Mouse (Mus musculus): Measurements from ENCODE around the gene Olfr750. TPM values are rescaled to one million over a fixed set of nuclear protein-coding genes. Genes with fewer than 3 reads are reported as not detected.

The Olfr750 gene
- polyA plus RNA-seq, 1 experiment from 2014 or later = not detected

- WGBS = 83% methylated on average over 5 of the region's 5 CpGs
- ATAC-seq (ENCODE audit: low FRiP score) = no peak
- no peaks in the 10 kb centered on the region for H3K36me3 ChIP-seq
Observed at GRCm38 (mm10) chr14:51094096-51094875, 20.1 kb upstream of the Olfr750 start.

GRCm38 (mm10) chr14:51093496-51093895 lies 19.3 kb upstream of the Olfr750 start:
- no peak overlapping the region for H3K4me2 ChIP-seq
- H3K27ac ChIP-seq = no peak overlapping the region
- H3K36me3 ChIP-seq = no peaks in the 10 kb centered on the region
- H3K9ac ChIP-seq = no peak overlapping the region
- 0 out of 2 replicates have a peak, but pooled peaks cover 9% of the 10 kb centered on the region for H3K4me1 ChIP-seq (replicated peaks)
- no peak overlapping the region for H3K4me3 ChIP-seq
- ATAC-seq (ENCODE audit: low FRiP score) = no peak
- no peaks in the 10 kb centered on the region for H3K9me3 ChIP-seq
- WGBS = 38% methylated on average over 3 of the region's 3 CpGs
- H3K27me3 ChIP-seq = no peaks in the 10 kb centered on the region

More at GRCm38 (mm10) chr14:51094096-51094875, 20.1 kb upstream of the Olfr750 start:
- no peaks in the 10 kb centered on the region for H3K9me3 ChIP-seq
- H3K27me3 ChIP-seq = no peaks in the 10 kb centered on the region
- 0 out of 2 replicates have a peak, but pooled peaks cover 3% of the 10 kb centered on the region for H3K4me1 ChIP-seq (replicated peaks)
- H3K9ac ChIP-seq = no peak overlapping the region
- no peak overlapping the region for H3K27ac ChIP-seq
- no peak overlapping the region for H3K4me3 ChIP-seq
- H3K4me2 ChIP-seq = no peak overlapping the region

GRCm38 (mm10) chr14:51092073-51092620 lies 17.9 kb upstream of the Olfr750 start:
- 60% methylated on average over 8 of the region's 8 CpGs for WGBS
- no peaks in the 10 kb centered on the region for H3K36me3 ChIP-seq
- no peak overlapping the region for H3K27ac ChIP-seq
- H3K4me3 ChIP-seq = peak overlapping the region; percentile 63; the same call in 1 of the 2 replicates
- H3K9ac ChIP-seq = no peak overlapping the region
- peak overlapping the region; percentile 82 for H3K4me2 ChIP-seq
- H3K9me3 ChIP-seq = no peaks in the 10 kb centered on the region
- no peaks in the 10 kb centered on the region for H3K27me3 ChIP-seq
- no peak for ATAC-seq (ENCODE audit: low FRiP score)
- peaks cover 13% of the 10 kb centered on the region; the same call in 1 of the 2 replicates for H3K4me1 ChIP-seq (replicated peaks)

DNA sequence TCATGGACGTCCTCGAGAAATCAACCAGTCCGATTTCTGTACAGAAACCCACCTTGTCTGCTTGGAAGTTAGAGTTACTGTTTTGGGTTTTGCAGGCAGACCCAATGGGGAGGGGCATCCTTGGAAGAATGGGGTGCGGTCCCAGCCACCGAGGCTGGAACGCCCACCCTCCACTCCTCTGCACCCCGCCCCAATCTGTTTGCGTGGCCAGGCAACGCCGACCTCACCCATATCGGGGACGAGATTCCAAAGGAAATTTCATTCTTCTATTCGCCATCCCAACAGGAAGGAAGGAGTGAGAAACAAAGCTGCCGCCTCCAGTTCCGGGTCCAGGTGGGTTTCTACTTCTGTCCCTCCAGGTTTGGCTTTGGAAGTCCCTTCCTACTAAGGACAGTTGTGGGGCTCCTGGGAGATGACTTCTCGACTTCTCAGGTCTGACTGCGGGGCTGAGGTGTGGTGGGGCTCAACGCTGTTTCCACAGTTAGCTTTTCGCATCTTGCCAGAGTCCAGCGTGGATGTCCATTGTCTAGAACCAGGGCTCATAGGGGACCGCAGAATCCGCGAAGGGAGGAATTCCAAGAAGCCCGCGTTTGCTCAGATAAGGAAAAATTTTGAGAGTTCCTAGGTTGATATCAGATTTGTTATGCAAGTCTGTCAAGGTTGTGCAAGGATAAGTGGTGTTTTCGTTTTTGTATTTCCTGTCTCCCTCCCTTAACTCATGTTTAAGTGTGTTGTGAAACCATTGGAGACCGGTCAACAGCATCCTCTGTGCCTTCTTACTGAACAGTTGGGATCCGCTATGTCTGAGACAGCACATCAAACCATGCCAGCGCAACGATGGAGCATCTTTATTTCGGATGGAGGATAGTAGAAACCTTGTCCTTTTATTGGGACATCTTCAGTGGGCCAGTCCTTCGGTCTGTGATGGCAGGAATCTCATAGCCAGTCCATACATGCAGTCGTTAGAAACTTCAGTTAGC lies 17.0 kb upstream of the Olfr750 start, which contains the start of the genes Rnase4 and Ang:
TSS of gene Rnase4 (plus strand) at position 157 of the 980 bp plus-strand sequence.
TSS of gene Ang (plus strand) at position 230 of the 980 bp plus-strand sequence.
- Histone ChIP-seq H3K36me3 (no peaks in the 10 kb centered on the region), H3K27ac (peak within 1 kb of the TSS; percentile 76), H3K4me3 (peak within 1 kb of the TSS; percentile 63), H3K27me3 (0 out of 2 replicates have a peak, but pooled peaks cover 6% of the 10 kb centered on the region), H3K9ac (peak within 1 kb of the TSS; percentile 68), H3K9me3 (no peaks in the 10 kb centered on the region), H3K4me2 (peak within 1 kb of the TSS; percentile 82), H3K4me1 (replicated peaks) (peaks cover 13% of the 10 kb centered on the region; the same call in 1 of the 2 replicates)
- ATAC-seq (ENCODE audit: low FRiP score) = peak; percentile 25; the same call in 1 of the 2 replicates
- WGBS = 9% methylated on average over 33 of the region's 33 CpGs

- Histone ChIP-seq H3K4me3 (peak overlapping the region; percentile 63), H3K4me2 (peak overlapping the region; percentile 82), H3K36me3 (no peaks in the 10 kb centered on the region), H3K4me1 (replicated peaks) (peaks cover 13% of the 10 kb centered on the region; the same call in 1 of the 2 replicates), H3K9me3 (no peaks in the 10 kb centered on the region), H3K27ac (peak overlapping the region; percentile 76), H3K9ac (peak overlapping the region; percentile 68), H3K27me3 (0 out of 2 replicates have a peak, but pooled peaks cover 8% of the 10 kb centered on the region)
- WGBS = 1% methylated on average over 27 of the region's 27 CpGs
- ATAC-seq (ENCODE audit: low FRiP score) = peak; percentile 52
Observed at GRCm38 (mm10) chr14:51090077-51090781, 16.0 kb upstream of the Olfr750 start.

- Histone ChIP-seq H3K36me3 (no peaks in the 10 kb centered on the region), H3K4me2 (peak overlapping the region; percentile 82), H3K4me1 (replicated peaks) (peaks cover 13% of the 10 kb centered on the region; the same call in 1 of the 2 replicates), H3K9ac (peak overlapping the region; percentile 68), H3K9me3 (no peaks in the 10 kb centered on the region), H3K27ac (peak overlapping the region; percentile 76), H3K4me3 (peak overlapping the region; percentile 63), H3K27me3 (peaks cover 13% of the 10 kb centered on the region; the same call in 1 of the 2 replicates)
- WGBS = under 1% methylated on average over 15 of the region's 15 CpGs
- no peak for ATAC-seq (ENCODE audit: low FRiP score)
Observed at GRCm38 (mm10) chr14:51089674-51090076, 15.4 kb upstream of the Olfr750 start.

GRCm38 (mm10) chr14:51088970-51089673 lies 14.9 kb upstream of the Olfr750 start:
- under 1% methylated on average over 34 of the region's 34 CpGs for WGBS
- peak; percentile 95 for ATAC-seq (ENCODE audit: low FRiP score)
- peaks cover 19% of the 10 kb centered on the region for H3K27me3 ChIP-seq
- H3K27ac ChIP-seq = peak overlapping the region; percentile 76
- peak overlapping the region; percentile 71 for H3K9ac ChIP-seq
- H3K36me3 ChIP-seq = no peaks in the 10 kb centered on the region
- H3K4me2 ChIP-seq = peak overlapping the region; percentile 82
- peaks cover 13% of the 10 kb centered on the region; the same call in 1 of the 2 replicates for H3K4me1 ChIP-seq (replicated peaks)
- no peaks in the 10 kb centered on the region for H3K9me3 ChIP-seq
- peak overlapping the region; percentile 63 for H3K4me3 ChIP-seq

- H3K4me2 ChIP-seq = peak overlapping the region; percentile 82
- H3K4me3 ChIP-seq = peak overlapping the region; percentile 63
- peak overlapping the region; percentile 71 for H3K9ac ChIP-seq
- H3K4me1 ChIP-seq (replicated peaks) = peaks cover 20% of the 10 kb centered on the region
- peaks cover 26% of the 10 kb centered on the region for H3K27me3 ChIP-seq
- H3K27ac ChIP-seq = peak overlapping the region; percentile 76
- H3K36me3 ChIP-seq = no peaks in the 10 kb centered on the region
- under 1% methylated on average over 23 of the region's 23 CpGs for WGBS
- H3K9me3 ChIP-seq = no peaks in the 10 kb centered on the region
- ATAC-seq (ENCODE audit: low FRiP score) = peak; percentile 23
Observed at GRCm38 (mm10) chr14:51088166-51088969, 14.1 kb upstream of the Olfr750 start.

DNA sequence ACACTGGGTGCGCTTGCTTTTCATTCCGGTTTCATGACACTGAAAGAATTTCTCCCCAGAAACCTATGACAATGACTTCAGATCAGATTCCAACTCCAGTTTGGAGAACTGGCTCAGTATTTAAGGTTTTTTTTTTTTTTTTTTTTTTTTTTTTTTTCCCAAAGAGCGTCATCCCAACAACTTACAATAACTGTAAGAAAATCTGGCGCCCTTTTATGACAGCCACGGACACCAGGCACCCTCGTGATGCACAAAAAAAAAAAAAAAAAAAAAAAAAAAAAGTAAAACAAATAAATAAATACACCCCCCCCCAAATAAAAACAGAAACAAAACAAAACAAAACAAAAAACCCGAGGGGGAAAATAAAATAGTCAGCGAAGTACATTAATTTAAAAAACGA lies 13.5 kb upstream of the Olfr750 start:
- 11% methylated on average over 9 of the region's 9 CpGs for WGBS
- no peak for ATAC-seq (ENCODE audit: low FRiP score)
- peaks cover 26% of the 10 kb centered on the region for H3K4me1 ChIP-seq (replicated peaks)
- H3K9ac ChIP-seq = peak overlapping the region; percentile 58
- no peak overlapping the region for H3K27ac ChIP-seq
- no peaks in the 10 kb centered on the region for H3K9me3 ChIP-seq
- no peaks in the 10 kb centered on the region for H3K36me3 ChIP-seq
- H3K27me3 ChIP-seq = peaks cover 32% of the 10 kb centered on the region
- H3K4me2 ChIP-seq = peak overlapping the region; percentile 82
- peak overlapping the region; percentile 63 for H3K4me3 ChIP-seq

DNA sequence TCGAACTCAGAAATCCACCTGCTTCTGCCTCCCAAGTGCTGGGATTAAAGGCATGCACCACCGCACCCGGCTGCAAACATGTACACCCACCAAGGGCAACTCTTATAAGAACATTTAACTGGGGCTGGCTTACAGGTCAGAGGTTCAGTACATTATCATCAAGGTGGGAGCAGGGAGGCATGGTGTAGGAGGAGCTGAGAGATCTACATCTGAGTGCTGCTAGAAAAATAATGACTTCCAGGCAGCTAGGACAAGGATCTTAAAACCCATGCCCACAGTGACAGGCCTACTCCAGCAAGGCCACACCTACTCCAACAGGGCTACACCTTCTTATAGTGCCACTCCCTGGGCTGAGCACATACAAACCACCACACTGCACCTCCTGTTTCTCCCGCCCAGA lies 11.7 kb upstream of the Olfr750 start:
- peaks cover 27% of the 10 kb centered on the region for H3K4me1 ChIP-seq (replicated peaks)
- 81% methylated on average over 4 of the region's 4 CpGs for WGBS
- no peaks in the 10 kb centered on the region for H3K9me3 ChIP-seq
- no peak overlapping the region for H3K9ac ChIP-seq
- no peaks in the 10 kb centered on the region for H3K36me3 ChIP-seq
- peaks cover 37% of the 10 kb centered on the region for H3K27me3 ChIP-seq
- H3K4me2 ChIP-seq = no peak overlapping the region
- ATAC-seq (ENCODE audit: low FRiP score) = no peak
- H3K27ac ChIP-seq = no peak overlapping the region
- H3K4me3 ChIP-seq = no peak overlapping the region
